Mouse (Mus musculus) thymus, adult 2 months (tissue): ENCODE measurements around the gene Gsta1.

Source experiments
- CTCF ChIP-seq: fragments of 200-500 bp; IDR thresholded peaks from 2 replicates; pipeline ENCODE4 v1.5.1; 2012; ENCODE audit warnings: mild to moderate bottlenecking, control low read depth, low read length, moderate library complexity, borderline replicate concordance; ENCODE audit not compliant: control insufficient read depth, poor library complexity, insufficient read depth; ENCODE audit errors: extremely low read depth
- POLR2A ChIP-seq: fragments of 200-500 bp; IDR thresholded peaks from 2 replicates; pipeline ENCODE4 v1.6.1; 2012; ENCODE audit warnings: mild to moderate bottlenecking, low read length, control low read depth, moderate library complexity; ENCODE audit not compliant: control insufficient read depth, poor library complexity, insufficient read depth; ENCODE audit errors: extremely low read depth

DNA sequence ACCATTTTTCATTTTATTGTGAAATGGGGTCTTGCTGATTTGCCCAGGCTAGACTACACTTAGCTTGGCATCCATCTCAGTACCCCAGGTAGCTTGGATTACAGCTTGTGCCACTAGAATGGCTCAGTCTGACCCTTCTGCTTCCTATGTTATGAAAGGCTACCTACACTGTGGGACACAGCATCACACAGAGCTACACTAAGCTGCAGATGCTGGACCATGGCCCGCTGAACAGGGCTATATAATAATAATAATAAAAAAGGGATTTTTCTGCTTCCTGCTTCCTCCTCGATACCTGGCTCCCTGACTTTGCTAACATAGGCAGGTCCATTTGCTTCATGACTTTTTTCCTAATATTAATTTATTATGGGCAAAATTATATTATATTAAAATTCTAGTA, 6.0 kb upstream of the Gsta1 start:
- TF ChIP-seq CTCF (no peak), POLR2A (no peak)
